8 mouse cellular contexts compared by ENCODE assay signal in the genomic region with DNA sequence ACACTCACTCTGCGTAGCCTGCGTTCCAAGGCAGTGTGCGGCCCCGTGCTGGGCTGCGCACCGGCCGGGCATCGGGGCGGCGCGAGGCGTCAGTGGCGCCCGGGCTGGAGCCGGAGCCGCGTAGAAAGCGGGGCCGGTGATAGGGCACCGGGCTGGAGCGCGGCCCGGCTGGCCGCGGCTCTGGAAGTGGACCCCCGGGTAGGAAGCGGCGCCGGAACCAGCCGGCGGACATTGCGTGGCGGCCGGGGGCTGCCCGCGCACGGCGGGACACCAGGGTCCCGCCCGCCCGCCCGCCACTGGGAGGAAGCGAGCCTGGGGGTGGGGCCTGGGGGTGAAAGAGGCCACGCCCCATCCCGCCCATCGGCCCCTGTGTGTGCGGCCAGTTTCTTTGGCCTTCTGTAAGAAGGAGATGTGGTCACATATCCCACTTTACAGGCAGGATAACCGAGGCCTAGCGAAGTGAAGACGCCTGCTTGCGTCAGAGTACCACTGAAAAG. TPM values are rescaled to one million over a fixed set of nuclear protein-coding genes. Genes with fewer than 3 reads are reported as not detected.
DNase-seq lines count a peak whose midpoint lies in the region; ATAC-seq lines count a peak whose summit lies in the region.

No protein-coding gene starts in this region.

- peak overlapping the region; percentile 72 for H3K4me2 ChIP-seq in embryonic facial prominence, embryonic 13.5 days
- H3K4me2 ChIP-seq in heart, embryonic 12.5 days: peak overlapping the region; percentile 70
- peak overlapping the region; percentile 77 for H3K4me2 ChIP-seq in kidney, embryonic 16.5 days (replicated peaks; ENCODE audit: low read depth, low read length)

- H3K4me3 ChIP-seq in embryonic facial prominence, embryonic 13.5 days: peak overlapping the region; percentile 67
- H3K4me3 ChIP-seq in heart, embryonic 12.5 days: peak overlapping the region; percentile 74
- H3K4me3 ChIP-seq in kidney, embryonic 16.5 days (ENCODE audit: low read length): peak overlapping the region; percentile 72

- H3K9me3 ChIP-seq in embryonic facial prominence, embryonic 13.5 days: no peaks in the 10 kb centered on the region
- no peaks in the 10 kb centered on the region for H3K9me3 ChIP-seq in heart, embryonic 12.5 days (replicated peaks)
- no peaks in the 10 kb centered on the region for H3K9me3 ChIP-seq in kidney, embryonic 16.5 days (ENCODE audit: low read length)

- peaks cover 31% of the 10 kb centered on the region for H3K4me1 ChIP-seq in embryonic facial prominence, embryonic 13.5 days
- peaks cover 32% of the 10 kb centered on the region for H3K4me1 ChIP-seq in heart, embryonic 12.5 days (replicated peaks)
- H3K4me1 ChIP-seq in kidney, embryonic 16.5 days (ENCODE audit: insufficient read depth, low read length): peaks cover 33% of the 10 kb centered on the region

- peak; percentile 76 for DNase-seq in CD4-positive helper T cell, adult 2 months (ENCODE audit: low read depth, low spot score)
- peak; percentile 80 to 82 for DNase-seq in adrenal gland, adult 18-20 months (ENCODE audit: low spot score in 2 of 2)
- peak; percentile 93 for DNase-seq in lung, postnatal 36 days
- DNase-seq in right cerebral cortex, postnatal 4 days: peak; percentile 53
- DNase-seq in frontal cortex, adult 2 months (ENCODE audit: extremely low spot score in 1 of 2, low spot score in 1 of 2): no peak

- no peaks in the 10 kb centered on the region for H3K27me3 ChIP-seq in embryonic facial prominence, embryonic 13.5 days
- no peaks in the 10 kb centered on the region for H3K27me3 ChIP-seq in heart, embryonic 12.5 days (replicated peaks)
- H3K27me3 ChIP-seq in kidney, embryonic 16.5 days (ENCODE audit: insufficient read depth, low read length): no peaks in the 10 kb centered on the region

- whole genome bisulfite sequencing in embryonic facial prominence, embryonic 13.5 days: 1% methylated on average over 40 of the region's 51 CpGs
- under 1% methylated on average over 51 of the region's 51 CpGs for WGBS in heart, embryonic 12.5 days
- WGBS in kidney, embryonic 16.5 days: under 1% methylated on average over 42 of the region's 51 CpGs

- peak overlapping the region; percentile 86 for H3K9ac ChIP-seq in embryonic facial prominence, embryonic 13.5 days
- H3K9ac ChIP-seq in heart, embryonic 12.5 days: peak overlapping the region; percentile 84
- peak overlapping the region; percentile 81 for H3K9ac ChIP-seq in kidney, embryonic 16.5 days (replicated peaks; ENCODE audit: low read length)

- ATAC-seq in embryonic facial prominence, embryonic 13.5 days (ENCODE audit: insufficient number of reproducible peaks, insufficient read depth, low FRiP score, low TSS enrichment, low read depth): no peak
- peak; percentile 78 for ATAC-seq in heart, embryonic 12.5 days (ENCODE audit: insufficient number of reproducible peaks, low FRiP score)
- ATAC-seq in kidney, embryonic 16.5 days (ENCODE audit: low FRiP score, low TSS enrichment): peak; percentile 53; the same call in 1 of the 2 replicates

- H3K27ac ChIP-seq in embryonic facial prominence, embryonic 13.5 days: 0 out of 2 replicates have a peak overlapping the region, but pooled peaks have one; percentile 22
- peak overlapping the region; percentile 22; the same call in 1 of the 2 replicates for H3K27ac ChIP-seq in heart, embryonic 12.5 days (ENCODE audit: poor library complexity, severe bottlenecking)
- H3K27ac ChIP-seq in kidney, embryonic 16.5 days (ENCODE audit: low read length): peak overlapping the region; percentile 68

- H3K36me3 ChIP-seq in embryonic facial prominence, embryonic 13.5 days: peaks cover 30% of the 10 kb centered on the region
- peaks cover 32% of the 10 kb centered on the region for H3K36me3 ChIP-seq in heart, embryonic 12.5 days
- peaks cover 16% of the 10 kb centered on the region for H3K36me3 ChIP-seq in kidney, embryonic 16.5 days (ENCODE audit: insufficient read depth, low read length)

RNA-seq across cellular contexts. Expression of a gene that starts 0.5 kb away (rescaled TPM):
- total RNA-seq in adrenal gland, adult 18-20 months (2021): 100 to 1,000 TPM; 105 to 110 TPM
- 49.3 and 49.5 TPM in 2 replicates for polyA plus RNA-seq in embryonic facial prominence, embryonic 13.5 days (2015; fragmentation: Nextera tagmentation; extraction: Ambion mirVana)
- polyA plus RNA-seq in heart, embryonic 12.5 days (2016; fragmentation: Nextera tagmentation; extraction: Ambion mirVana): 30.7 and 34.1 TPM in 2 replicates
- polyA plus RNA-seq in kidney, embryonic 16.5 days (2015; fragmentation: Nextera tagmentation; extraction: Ambion mirVana): 56.8 and 58.8 TPM in 2 replicates
- 32.0 and 35.1 TPM in 2 replicates for polyA plus RNA-seq in frontal cortex, adult 2 months (2012; rRNA removed)

RNA-seq across cellular contexts. Expression of a gene that starts 3.9 kb away (rescaled TPM):
- total RNA-seq in adrenal gland, adult 18-20 months (2021): 10 to 100 TPM; 41.1 to 78.7 TPM
- polyA plus RNA-seq in embryonic facial prominence, embryonic 13.5 days (2015; fragmentation: Nextera tagmentation; extraction: Ambion mirVana): 60.5 and 65.9 TPM in 2 replicates
- 52.9 and 53.9 TPM in 2 replicates for polyA plus RNA-seq in heart, embryonic 12.5 days (2016; fragmentation: Nextera tagmentation; extraction: Ambion mirVana)
- 72.7 and 75.5 TPM in 2 replicates for polyA plus RNA-seq in kidney, embryonic 16.5 days (2015; fragmentation: Nextera tagmentation; extraction: Ambion mirVana)
- 65.8 and 66.8 TPM in 2 replicates for polyA plus RNA-seq in frontal cortex, adult 2 months (2012; rRNA removed)

RNA-seq across cellular contexts. Expression of a gene that starts 23.4 kb away (rescaled TPM):
- under 1 TPM; 0.63 to 0.83 TPM for total RNA-seq in adrenal gland, adult 18-20 months (2021)
- not detected in 2 replicates for polyA plus RNA-seq in embryonic facial prominence, embryonic 13.5 days (2015; fragmentation: Nextera tagmentation; extraction: Ambion mirVana)
- not detected in 2 replicates for polyA plus RNA-seq in heart, embryonic 12.5 days (2016; fragmentation: Nextera tagmentation; extraction: Ambion mirVana)
- polyA plus RNA-seq in kidney, embryonic 16.5 days (2015; fragmentation: Nextera tagmentation; extraction: Ambion mirVana): 0.07 TPM in 1 of 2 replicates, not detected in the other
- polyA plus RNA-seq in frontal cortex, adult 2 months (2012; rRNA removed): 0.67 and 1.2 TPM in 2 replicates

RNA-seq across cellular contexts. Expression of a gene that starts 28.3 kb away (rescaled TPM):
- total RNA-seq in adrenal gland, adult 18-20 months (2021): 10 to 100 TPM; 73.7 to 81.6 TPM
- 28.4 and 30.3 TPM in 2 replicates for polyA plus RNA-seq in embryonic facial prominence, embryonic 13.5 days (2015; fragmentation: Nextera tagmentation; extraction: Ambion mirVana)
- 23.6 and 23.7 TPM in 2 replicates for polyA plus RNA-seq in heart, embryonic 12.5 days (2016; fragmentation: Nextera tagmentation; extraction: Ambion mirVana)
- 20.7 and 20.8 TPM in 2 replicates for polyA plus RNA-seq in kidney, embryonic 16.5 days (2015; fragmentation: Nextera tagmentation; extraction: Ambion mirVana)
- polyA plus RNA-seq in frontal cortex, adult 2 months (2012; rRNA removed): 99.9 and 107 TPM in 2 replicates

RNA-seq across cellular contexts. Expression of a gene that starts 41.1 kb away (rescaled TPM):
- total RNA-seq in adrenal gland, adult 18-20 months (2021): 1 to 10 TPM; 1.9 to 2.7 TPM
- 4.3 and 4.6 TPM in 2 replicates for polyA plus RNA-seq in embryonic facial prominence, embryonic 13.5 days (2015; fragmentation: Nextera tagmentation; extraction: Ambion mirVana)
- 1.1 TPM in 2 replicates for polyA plus RNA-seq in heart, embryonic 12.5 days (2016; fragmentation: Nextera tagmentation; extraction: Ambion mirVana)
- 14.7 and 17.1 TPM in 2 replicates for polyA plus RNA-seq in kidney, embryonic 16.5 days (2015; fragmentation: Nextera tagmentation; extraction: Ambion mirVana)
- polyA plus RNA-seq in frontal cortex, adult 2 months (2012; rRNA removed): 3.2 and 3.3 TPM in 2 replicates

Comparison
In these comparisons a context has a peak if more than half of its experiments do, and no peak if none do; other contexts are left out.
1. DNase-seq: peak in CD4-positive helper T cell, adult 2 months (single experiment), adrenal gland, adult 18-20 months (2 of 2), lung, postnatal 36 days (single experiment) and right cerebral cortex, postnatal 4 days (single experiment); none in frontal cortex, adult 2 months (0 of 2).
2. Peak in every context shown above with its lines, with median percentiles within 50 percentile points of each other: H3K27ac ChIP-seq, H3K4me2 ChIP-seq, H3K4me3 ChIP-seq and H3K9ac ChIP-seq.